Mouse (Mus musculus) ES-Bruce4 (cell line): Measurements from ENCODE around the gene Timeless.

Source experiments
- CTCF ChIP-seq: IDR thresholded peaks from one replicate; pipeline ENCODE4 v1.8.1; 2011; ENCODE audit warnings: low read depth, low read length
- EP300 ChIP-seq: IDR thresholded peaks from 2 replicates; pipeline ENCODE4 v1.6.1; 2011; ENCODE audit warnings: low read depth, low read length; ENCODE audit not compliant: insufficient read depth

DNA sequence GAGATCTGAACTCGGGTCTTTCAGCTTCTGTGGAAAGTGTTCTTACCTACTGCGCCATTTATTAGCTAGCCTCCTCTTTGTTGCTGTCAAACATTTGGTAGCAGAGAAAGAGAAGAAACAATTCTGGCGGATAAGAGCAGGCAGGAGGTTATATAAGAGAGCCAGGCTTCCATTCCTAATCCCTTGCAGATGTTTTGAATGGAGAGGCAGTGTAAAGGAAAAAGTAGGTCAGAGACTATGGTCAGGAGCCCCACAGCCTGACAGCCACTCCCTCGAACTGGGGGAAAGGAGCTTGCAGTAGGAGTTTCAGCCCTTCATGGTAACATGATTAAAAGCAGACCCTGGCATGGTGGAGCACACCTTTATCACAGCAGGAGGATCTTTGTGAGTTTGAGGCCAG lies 4.5 kb downstream of the Timeless start:
- no peak for TF ChIP-seq CTCF
- no peak for TF ChIP-seq EP300
